Mouse (Mus musculus) heart, embryonic 15.5 days (tissue): Measurements from ENCODE around the gene Emp1. TPM values are rescaled to one million over a fixed set of nuclear protein-coding genes. Genes with fewer than 3 reads are reported as not detected.
A peak's percentile ranks its signal among the peaks of the same experiment; 100 is the strongest.

ENCODE experiments used
- ATAC-seq: fragments of 200-750 bp; cut with Nextera tagmentation; replicated peaks from 2 replicates; pipeline ENCODE4 v1.8.0; 2017; ENCODE audit warnings: low read depth, moderate TSS enrichment; ENCODE audit not compliant: insufficient number of reproducible peaks, insufficient read depth, low FRiP score
- H3K27ac ChIP-seq: fragments of 300-500 bp; sonication (generic); 2 replicates; pipeline ENCODE4 v1.5.1; 2015; ENCODE audit warnings: mild to moderate bottlenecking, inconsistent platforms
- H3K27me3 ChIP-seq: fragments of 300-500 bp; sonication (generic); 2 replicates; pipeline ENCODE4 v1.6.1; 2015; ENCODE audit warnings: inconsistent platforms
- H3K36me3 ChIP-seq: fragments of 300-500 bp; sonication (generic); 2 replicates; pipeline ENCODE4 v1.6.1; 2015; ENCODE audit warnings: mild to moderate bottlenecking, inconsistent platforms
- H3K4me1 ChIP-seq: fragments of 300-500 bp; sonication (generic); replicated peaks from 2 replicates; pipeline ENCODE4 v1.6.1; 2015; ENCODE audit warnings: inconsistent platforms
- H3K4me2 ChIP-seq: fragments of 300-500 bp; sonication (generic); 2 replicates; pipeline ENCODE4 v1.6.1; 2015; ENCODE audit warnings: inconsistent platforms, mild to moderate bottlenecking, moderate library complexity
- H3K4me3 ChIP-seq: fragments of 300-500 bp; sonication (generic); 2 replicates; pipeline ENCODE4 v1.5.1; 2015; ENCODE audit warnings: mild to moderate bottlenecking, inconsistent platforms
- H3K9ac ChIP-seq: fragments of 300-500 bp; sonication (generic); 2 replicates; pipeline ENCODE4 v1.6.1; 2015; ENCODE audit warnings: mild to moderate bottlenecking, inconsistent platforms
- H3K9me3 ChIP-seq: fragments of 300-500 bp; sonication (generic); replicated peaks from 2 replicates; pipeline ENCODE4 v1.6.1; 2016; ENCODE audit warnings: inconsistent platforms
- WGBS: fragments of 180-500 bp; shearing (Covaris S2); methylation state at CpG from one replicate; pipeline ENCODE4 v1.1.7; 2015; ENCODE audit warnings: mixed read lengths; 5-methylcytosine and 5-hydroxymethylcytosine counted together
- polyA plus RNA-seq: library from polyadenylated mRNA; unstranded; fragments of >200 nt; fragmentation: Nextera tagmentation; extraction: Ambion mirVana; gene quantifications from 2 replicates; pipeline ENCODE4 v1.2.1, GENCODE M21; 2015

The Emp1 gene
- polyA plus RNA-seq, 1 experiment from 2014 or later, result 45.5 TPM

DNA sequence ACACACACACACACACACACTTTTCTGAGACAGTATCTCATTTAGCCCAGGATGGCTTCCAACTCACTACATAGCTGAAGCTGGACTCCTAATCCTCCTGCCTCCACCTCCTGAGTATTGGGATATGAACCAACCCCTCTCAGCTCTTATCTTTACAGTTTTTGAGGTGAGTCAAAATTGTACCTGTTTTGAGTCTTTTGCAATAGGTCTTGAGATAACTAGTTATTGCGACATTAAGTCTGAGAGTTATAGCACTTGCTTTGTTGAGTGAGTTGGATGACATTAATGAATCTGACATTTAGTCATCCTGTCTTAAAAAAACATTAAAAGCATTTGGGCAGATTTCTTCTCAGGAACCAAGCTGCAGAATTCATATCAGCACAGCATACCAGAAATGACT is 25.3 kb downstream of the Emp1 start:
- H3K4me3 ChIP-seq, result no peak overlapping the region
- 86% methylated on average over 1 of the region's 1 CpGs for WGBS
- H3K4me2 ChIP-seq, result no peak overlapping the region
- H3K9me3 ChIP-seq, result no peaks in the 10 kb centered on the region
- H3K27me3 ChIP-seq, result no peaks in the 10 kb centered on the region
- no peaks in the 10 kb centered on the region for H3K36me3 ChIP-seq
- H3K27ac ChIP-seq, result no peak overlapping the region
- no peak for ATAC-seq
- no peaks in the 10 kb centered on the region for H3K4me1 ChIP-seq
- no peak overlapping the region for H3K9ac ChIP-seq

DNA sequence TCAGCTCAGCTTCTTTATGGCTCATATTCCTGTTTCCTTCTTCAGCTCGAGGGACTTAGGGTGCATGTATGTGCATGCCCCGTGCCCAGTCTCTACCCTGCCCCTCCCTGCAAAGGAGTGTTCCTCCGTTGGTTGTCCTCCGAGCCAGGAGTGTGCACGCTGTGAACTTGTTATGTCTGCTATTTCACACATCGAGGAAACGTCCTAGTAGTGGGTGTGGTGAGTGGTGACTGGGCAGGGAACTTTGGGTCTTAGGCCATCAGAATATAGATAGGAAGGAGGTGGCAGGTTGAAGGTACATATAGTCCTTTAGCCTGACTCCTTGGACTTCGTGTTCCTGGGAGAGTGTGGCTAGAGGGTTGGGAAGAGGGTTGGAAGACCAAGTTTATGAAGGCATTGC is 26.4 kb downstream of the Emp1 start:
- no peak overlapping the region for H3K4me2 ChIP-seq

GRCm38 (mm10) chr6:135390398-135390797 is 28.1 kb downstream of the Emp1 start:
- H3K4me2 ChIP-seq, result no peak overlapping the region
- H3K36me3 ChIP-seq, result no peaks in the 10 kb centered on the region
- no peak overlapping the region for H3K27ac ChIP-seq
- H3K9ac ChIP-seq, result no peak overlapping the region
- no peaks in the 10 kb centered on the region; the same call in 1 of the 2 replicates for H3K27me3 ChIP-seq
- WGBS, result 51% methylated on average over 3 of the region's 3 CpGs
- H3K4me3 ChIP-seq, result no peak overlapping the region
- no peaks in the 10 kb centered on the region for H3K4me1 ChIP-seq
- no peak for ATAC-seq
- H3K9me3 ChIP-seq, result no peaks in the 10 kb centered on the region

More for the DNA sequence above, 26.4 kb downstream of the Emp1 start:
- ATAC-seq, result no peak
- WGBS, result 62% methylated on average over 8 of the region's 8 CpGs
- Histone ChIP-seq H3K36me3 (no peaks in the 10 kb centered on the region), H3K27ac (no peak overlapping the region), H3K9ac (no peak overlapping the region), H3K4me3 (no peak overlapping the region), H3K27me3 (no peaks in the 10 kb centered on the region; the same call in 1 of the 2 replicates), H3K4me1 (no peaks in the 10 kb centered on the region), H3K9me3 (no peaks in the 10 kb centered on the region)

GRCm38 (mm10) chr6:135395375-135395774 is 33.0 kb downstream of the Emp1 start:
- Histone ChIP-seq H3K4me3 (no peak overlapping the region), H3K9me3 (no peaks in the 10 kb centered on the region), H3K4me2 (no peak overlapping the region), H3K36me3 (no peaks in the 10 kb centered on the region), H3K27me3 (no peaks in the 10 kb centered on the region; the same call in 1 of the 2 replicates), H3K27ac (no peak overlapping the region), H3K9ac (no peak overlapping the region), H3K4me1 (peaks cover 6% of the 10 kb centered on the region; the same call in 1 of the 2 replicates)
- no peak for ATAC-seq
- WGBS, result 68% methylated on average over 8 of the region's 8 CpGs

- H3K4me3 ChIP-seq, result no peak overlapping the region
- no peak overlapping the region for H3K27ac ChIP-seq
- H3K27me3 ChIP-seq, result no peaks in the 10 kb centered on the region; the same call in 1 of the 2 replicates
- H3K9ac ChIP-seq, result no peak overlapping the region
- H3K9me3 ChIP-seq, result no peaks in the 10 kb centered on the region
- no peaks in the 10 kb centered on the region for H3K36me3 ChIP-seq
- peaks cover 6% of the 10 kb centered on the region; the same call in 1 of the 2 replicates for H3K4me1 ChIP-seq
- 81% methylated on average over 4 of the region's 4 CpGs for WGBS
- ATAC-seq, result no peak
- no peak overlapping the region for H3K4me2 ChIP-seq
Measured at GRCm38 (mm10) chr6:135397089-135397488, 34.7 kb downstream of the Emp1 start.

- Histone ChIP-seq H3K4me3 (no peak overlapping the region), H3K4me2 (no peak overlapping the region), H3K9ac (no peak overlapping the region), H3K27ac (no peak overlapping the region), H3K36me3 (no peaks in the 10 kb centered on the region), H3K9me3 (no peaks in the 10 kb centered on the region), H3K4me1 (peaks cover 6% of the 10 kb centered on the region; the same call in 1 of the 2 replicates), H3K27me3 (no peaks in the 10 kb centered on the region; the same call in 1 of the 2 replicates)
- no peak for ATAC-seq
- 87% methylated on average over 8 of the region's 8 CpGs for WGBS
Measured at GRCm38 (mm10) chr6:135397788-135398187, 35.4 kb downstream of the Emp1 start.

DNA sequence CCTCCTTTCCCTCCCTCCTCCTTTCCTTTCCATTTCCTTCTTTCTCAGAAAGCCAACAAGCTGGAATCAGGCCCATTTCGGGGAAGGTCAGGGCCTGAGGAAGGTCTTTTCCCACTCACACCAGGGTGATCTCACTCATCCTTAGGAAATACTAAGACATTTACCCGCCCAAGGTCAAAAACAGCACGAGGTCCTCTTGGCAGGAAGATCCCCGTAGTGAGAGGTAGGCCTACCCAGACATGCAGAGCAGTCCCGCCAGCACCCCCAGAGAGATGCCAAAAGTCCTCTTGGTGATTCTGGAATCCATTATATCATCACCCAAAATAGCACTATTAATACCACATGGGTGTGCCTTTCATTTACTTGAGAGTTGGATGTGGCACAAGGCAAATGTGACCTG is 36.5 kb downstream of the Emp1 start:
- Histone ChIP-seq H3K36me3 (no peaks in the 10 kb centered on the region), H3K27me3 (no peaks in the 10 kb centered on the region), H3K27ac (no peak overlapping the region), H3K4me1 (peaks cover 6% of the 10 kb centered on the region; the same call in 1 of the 2 replicates), H3K4me2 (no peak overlapping the region), H3K9ac (no peak overlapping the region), H3K9me3 (no peaks in the 10 kb centered on the region), H3K4me3 (no peak overlapping the region)
- WGBS, result 28% methylated on average over 5 of the region's 5 CpGs
- ATAC-seq, result peak; percentile 79; the same call in 1 of the 2 replicates

GRCm38 (mm10) chr6:135400306-135400705 is 38.0 kb downstream of the Emp1 start:
- H3K4me3 ChIP-seq, result no peak overlapping the region
- no peak overlapping the region for H3K9ac ChIP-seq
- H3K27ac ChIP-seq, result no peak overlapping the region
- 44% methylated on average over 3 of the region's 3 CpGs for WGBS
- no peak for ATAC-seq
- peaks cover 6% of the 10 kb centered on the region; the same call in 1 of the 2 replicates for H3K4me1 ChIP-seq
- no peaks in the 10 kb centered on the region for H3K27me3 ChIP-seq
- H3K4me2 ChIP-seq, result no peak overlapping the region
- H3K36me3 ChIP-seq, result no peaks in the 10 kb centered on the region
- no peaks in the 10 kb centered on the region for H3K9me3 ChIP-seq

DNA sequence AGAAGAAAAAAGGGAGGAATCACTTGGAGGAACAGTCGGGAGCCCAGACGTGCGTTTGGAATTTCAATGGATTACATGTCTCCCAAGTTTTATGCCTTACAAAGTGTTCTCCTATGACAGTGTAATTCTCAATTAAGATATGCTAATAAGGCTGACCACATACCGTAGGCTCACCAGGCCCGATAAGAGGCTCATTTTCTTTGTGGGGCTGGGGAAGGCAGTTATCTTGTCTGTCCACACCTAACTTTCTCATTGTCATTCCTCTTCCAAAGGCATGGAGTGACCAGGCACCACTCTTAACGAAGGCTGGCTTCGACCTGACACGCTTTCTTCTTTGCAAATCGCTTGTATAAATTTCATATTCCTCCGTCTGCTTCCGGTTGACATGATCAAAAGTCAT is 42.7 kb downstream of the Emp1 start:
- no peak overlapping the region for H3K27ac ChIP-seq
- no peaks in the 10 kb centered on the region for H3K9me3 ChIP-seq
- WGBS, result 57% methylated on average over 11 of the region's 11 CpGs
- H3K4me2 ChIP-seq, result no peak overlapping the region
- H3K9ac ChIP-seq, result no peak overlapping the region
- no peaks in the 10 kb centered on the region for H3K4me1 ChIP-seq
- H3K27me3 ChIP-seq, result no peaks in the 10 kb centered on the region
- ATAC-seq, result no peak
- no peaks in the 10 kb centered on the region for H3K36me3 ChIP-seq
- H3K4me3 ChIP-seq, result no peak overlapping the region

DNA sequence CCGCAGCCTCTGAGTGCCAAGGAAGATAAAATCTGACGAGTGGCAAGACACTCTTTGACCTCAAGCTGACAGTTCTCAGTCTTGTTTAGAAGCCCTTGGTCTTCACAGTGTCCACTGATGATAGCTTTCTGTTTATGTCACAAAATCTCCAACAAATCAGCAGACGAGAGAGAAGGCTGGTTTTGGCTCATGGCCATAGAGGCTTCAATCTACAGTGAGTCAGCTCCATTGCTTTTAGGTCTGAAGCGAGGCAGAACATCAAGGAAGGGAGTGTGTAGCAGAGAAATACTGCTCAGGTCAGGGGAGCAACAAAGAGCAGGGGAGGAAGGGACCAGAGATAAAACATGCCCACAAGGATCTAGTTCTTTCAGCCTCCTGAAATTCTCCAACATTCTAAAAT is 45.0 kb downstream of the Emp1 start:
- no peaks in the 10 kb centered on the region for H3K9me3 ChIP-seq
- no peaks in the 10 kb centered on the region for H3K36me3 ChIP-seq
- H3K27ac ChIP-seq, result no peak overlapping the region
- ATAC-seq, result no peak
- 30% methylated on average over 4 of the region's 4 CpGs for WGBS
- no peaks in the 10 kb centered on the region for H3K27me3 ChIP-seq
- no peaks in the 10 kb centered on the region for H3K4me1 ChIP-seq
- H3K9ac ChIP-seq, result no peak overlapping the region
- no peak overlapping the region for H3K4me3 ChIP-seq
- no peak overlapping the region for H3K4me2 ChIP-seq

GRCm38 (mm10) chr6:135411712-135412319 is 49.5 kb downstream of the Emp1 start:
- Histone ChIP-seq H3K4me3 (no peak overlapping the region), H3K4me2 (no peak overlapping the region), H3K36me3 (no peaks in the 10 kb centered on the region), H3K27me3 (no peaks in the 10 kb centered on the region), H3K9me3 (no peaks in the 10 kb centered on the region), H3K4me1 (no peaks in the 10 kb centered on the region), H3K27ac (no peak overlapping the region), H3K9ac (no peak overlapping the region)
- WGBS, result 87% methylated on average over 10 of the region's 10 CpGs
- ATAC-seq, result no peak

GRCm38 (mm10) chr6:135412649-135413048 is 50.3 kb downstream of the Emp1 start:
- Histone ChIP-seq H3K36me3 (no peaks in the 10 kb centered on the region), H3K27ac (no peak overlapping the region), H3K9me3 (no peaks in the 10 kb centered on the region), H3K4me2 (no peak overlapping the region), H3K4me3 (no peak overlapping the region), H3K27me3 (no peaks in the 10 kb centered on the region), H3K4me1 (no peaks in the 10 kb centered on the region), H3K9ac (no peak overlapping the region)
- 65% methylated on average over 6 of the region's 6 CpGs for WGBS
- ATAC-seq, result no peak
